Mouse (Mus musculus) limb, embryonic 14.5 days (tissue): ENCODE data around the gene Fbxl20. TPM values are rescaled to one million over a fixed set of nuclear protein-coding genes. Genes with fewer than 3 reads are reported as not detected.

Experiments used
- ATAC-seq: fragments of 200-750 bp; cut with Nextera tagmentation; 2 replicates; pipeline ENCODE4 v1.8.0; 2017; ENCODE audit warnings: low read depth, moderate number of reproducible peaks, moderate TSS enrichment; ENCODE audit not compliant: low FRiP score
- DNase-seq: peaks from one replicate; pipeline ENCODE4 v3.0.0-alpha.2; 2015; ENCODE audit warnings: low spot score
- H3K27ac ChIP-seq: fragments of 300-500 bp; sonication (generic); replicated peaks from 2 replicates; pipeline ENCODE4 v1.5.1; 2014; ENCODE audit warnings: low read depth, mild to moderate bottlenecking, low read length, moderate library complexity, mixed read lengths
- H3K27me3 ChIP-seq: fragments of 300-500 bp; sonication (generic); 2 replicates; pipeline ENCODE4 v1.6.1; 2014; ENCODE audit warnings: low read length, mixed read lengths; ENCODE audit not compliant: control insufficient read depth, insufficient read depth
- H3K36me3 ChIP-seq: fragments of 300-500 bp; sonication (generic); 2 replicates; pipeline ENCODE4 v1.6.1; 2014; ENCODE audit warnings: mild to moderate bottlenecking, low read length, moderate library complexity, mixed read lengths; ENCODE audit not compliant: control insufficient read depth, insufficient read depth
- H3K4me1 ChIP-seq: fragments of 300-500 bp; sonication (generic); 2 replicates; pipeline ENCODE4 v1.6.1; 2014; ENCODE audit warnings: antibody characterized with exemption, low read length, mixed read lengths; ENCODE audit not compliant: control insufficient read depth, insufficient read depth
- H3K4me2 ChIP-seq: fragments of 300-500 bp; sonication (generic); replicated peaks from 2 replicates; pipeline ENCODE4 v1.6.1; 2014; ENCODE audit warnings: low read depth, mild to moderate bottlenecking, low read length, moderate library complexity; ENCODE audit not compliant: severe bottlenecking
- H3K4me3 ChIP-seq: fragments of 300-500 bp; sonication (generic); replicated peaks from 2 replicates; pipeline ENCODE4 v1.5.1; 2014; ENCODE audit warnings: low read length
- H3K9ac ChIP-seq: fragments of 300-500 bp; sonication (generic); 2 replicates; pipeline ENCODE4 v1.6.1; 2014; ENCODE audit warnings: mild to moderate bottlenecking, low read depth, low read length, moderate library complexity; ENCODE audit not compliant: severe bottlenecking
- H3K9me3 ChIP-seq: fragments of 300-500 bp; sonication (generic); 2 replicates; pipeline ENCODE4 v1.6.1; 2016; ENCODE audit warnings: low read length; ENCODE audit not compliant: control insufficient read depth
- POLR2A ChIP-seq: fragments of 200-500 bp; IDR thresholded peaks from 2 replicates; pipeline ENCODE4 v1.8.0; 2012; ENCODE audit warnings: inconsistent platforms, mild to moderate bottlenecking, moderate library complexity, borderline replicate concordance; ENCODE audit not compliant: insufficient read depth, insufficient read length; ENCODE audit errors: extremely low read depth
- WGBS: fragments of 180-500 bp; shearing (Covaris S2); extraction: QIAGEN DNeasy Blood & Tissue Kit; methylation state at CpG from one replicate; pipeline ENCODE4 v1.1.7; 2014; 5-methylcytosine and 5-hydroxymethylcytosine counted together
- polyA plus RNA-seq, 2 experiments: library from polyadenylated mRNA; depleted of rRNA in 1 of 2; stranded (reverse) in 1 of 2; unstranded in 1 of 2; fragments of >200 nt; fragmentation: Nextera tagmentation in 1 of 2; extraction: Ambion mirVana in 1 of 2; gene quantifications; 2 replicates each; pipeline versions ENCODE4 v1.2.1 to v1.2.3; 2012 to 2014

Gene Fbxl20
- polyA plus RNA-seq, 2 experiments, result 17.8 to 18.4 TPM

DNA sequence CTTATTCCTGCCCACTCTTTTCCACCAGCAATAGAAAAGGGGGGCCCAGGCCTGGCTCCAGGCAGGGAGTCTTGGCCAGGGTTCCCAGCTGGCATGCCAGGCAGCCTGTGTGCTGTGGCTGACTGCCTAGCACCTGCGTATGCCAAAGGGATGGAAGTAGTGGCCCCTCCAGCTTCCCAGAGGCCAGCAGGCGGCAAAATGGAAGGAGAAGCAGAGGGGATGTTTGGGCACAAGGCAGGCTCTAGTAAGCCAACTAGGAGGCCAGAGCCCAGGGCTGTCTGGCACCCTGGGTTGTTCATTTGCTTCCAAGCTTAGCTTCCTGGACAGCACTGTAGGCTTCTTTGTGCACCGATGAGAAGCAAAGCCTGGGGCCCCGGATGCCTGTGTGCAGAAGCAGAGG is 102.5 kb downstream of the Fbxl20 start:
- WGBS, result 74% methylated on average over 4 of the region's 4 CpGs
- H3K9ac ChIP-seq, result no peak overlapping the region

DNA sequence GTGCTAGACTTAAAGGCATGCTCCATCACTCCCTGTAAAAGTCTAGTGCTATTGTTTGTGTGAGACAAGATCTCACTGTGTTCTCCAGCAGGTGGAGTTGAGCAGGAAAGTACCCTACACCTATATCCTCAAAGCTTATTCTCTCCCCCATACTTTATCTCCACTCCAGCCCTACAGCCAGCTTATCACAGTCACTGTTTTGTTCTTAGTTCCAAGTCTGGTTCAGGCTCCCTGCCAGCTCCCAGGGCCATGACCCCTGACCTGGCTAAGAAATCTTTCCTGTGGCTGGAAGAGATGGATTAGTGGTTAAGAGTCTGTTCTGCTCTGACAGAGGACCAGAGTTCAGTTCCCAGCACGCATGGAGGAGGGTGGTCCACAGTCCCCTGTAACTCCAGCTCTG is 103.7 kb downstream of the Fbxl20 start:
- no peak overlapping the region for H3K27ac ChIP-seq
- WGBS, result 78% methylated on average over 1 of the region's 1 CpGs
- H3K27me3 ChIP-seq, result peaks cover 17% of the 10 kb centered on the region
- no peak overlapping the region for H3K4me3 ChIP-seq
- no peaks in the 10 kb centered on the region for H3K36me3 ChIP-seq
- ATAC-seq (no peak), DNase-seq (no peak)
- H3K9me3 ChIP-seq, result no peaks in the 10 kb centered on the region
- H3K4me2 ChIP-seq, result no peak overlapping the region
- TF ChIP-seq POLR2A, result no peak
- no peak overlapping the region for H3K9ac ChIP-seq
- H3K4me1 ChIP-seq, result no peaks in the 10 kb centered on the region

More for the DNA sequence above, 102.5 kb downstream of the Fbxl20 start:
- Histone ChIP-seq H3K4me1 (no peaks in the 10 kb centered on the region), H3K36me3 (no peaks in the 10 kb centered on the region), H3K4me2 (no peak overlapping the region), H3K9me3 (no peaks in the 10 kb centered on the region), H3K27me3 (peaks cover 30% of the 10 kb centered on the region), H3K4me3 (no peak overlapping the region), H3K27ac (no peak overlapping the region)
- ATAC-seq (no peak), DNase-seq (no peak)
- TF ChIP-seq POLR2A, result no peak

DNA sequence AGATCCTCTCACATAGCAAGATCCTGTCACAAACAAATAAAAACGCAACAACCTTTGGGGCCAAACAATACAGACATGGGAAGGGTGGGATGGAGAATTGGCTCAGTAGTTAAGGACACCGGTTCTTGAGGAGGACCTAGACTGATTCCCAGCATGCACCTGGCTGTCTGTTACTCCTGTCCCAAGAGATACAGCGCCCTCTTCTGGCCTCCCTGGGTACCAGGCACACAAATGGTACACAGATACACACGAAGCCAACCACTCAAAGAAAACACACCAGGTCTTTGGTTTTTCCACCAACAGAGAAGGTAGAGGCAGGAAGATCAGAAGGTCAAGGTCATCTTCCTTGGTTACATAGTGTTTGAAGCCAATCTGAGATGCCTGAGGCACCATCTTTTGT is 104.6 kb downstream of the Fbxl20 start:
- Histone ChIP-seq H3K27ac (no peak overlapping the region), H3K27me3 (peaks cover 8% of the 10 kb centered on the region), H3K4me2 (no peak overlapping the region), H3K9me3 (no peaks in the 10 kb centered on the region), H3K4me3 (no peak overlapping the region), H3K4me1 (no peaks in the 10 kb centered on the region), H3K9ac (no peak overlapping the region), H3K36me3 (no peaks in the 10 kb centered on the region)
- 70% methylated on average over 4 of the region's 4 CpGs for WGBS
- TF ChIP-seq POLR2A, result no peak
- ATAC-seq, result no peak
- no peak for DNase-seq

DNA sequence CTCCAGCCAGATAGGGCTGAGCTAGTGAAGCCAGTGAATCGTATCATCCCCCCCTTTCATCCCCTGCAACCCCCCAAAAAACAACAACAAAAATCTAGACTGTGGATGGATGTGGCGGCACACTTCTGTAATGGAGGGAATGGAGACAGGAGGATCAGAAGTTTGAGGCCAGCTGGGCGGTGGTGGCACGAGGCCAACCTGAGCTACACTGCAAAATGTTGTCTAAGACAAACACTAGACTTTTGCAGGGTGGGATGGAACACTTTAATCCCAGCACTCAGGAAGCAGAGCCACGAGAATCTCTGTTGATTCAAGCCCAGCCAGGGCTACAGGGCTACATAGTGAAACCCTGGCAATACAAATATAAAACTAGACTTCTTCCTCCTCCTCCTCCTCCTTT is 106.1 kb downstream of the Fbxl20 start:
- Histone ChIP-seq H3K9ac (no peak overlapping the region), H3K4me1 (no peaks in the 10 kb centered on the region), H3K4me2 (no peak overlapping the region), H3K9me3 (no peaks in the 10 kb centered on the region), H3K4me3 (no peak overlapping the region), H3K36me3 (no peaks in the 10 kb centered on the region), H3K27ac (no peak overlapping the region), H3K27me3 (no peaks in the 10 kb centered on the region)
- WGBS, result 65% methylated on average over 5 of the region's 5 CpGs
- no peak for TF ChIP-seq POLR2A
- no peak for ATAC-seq
- DNase-seq, result no peak

DNA sequence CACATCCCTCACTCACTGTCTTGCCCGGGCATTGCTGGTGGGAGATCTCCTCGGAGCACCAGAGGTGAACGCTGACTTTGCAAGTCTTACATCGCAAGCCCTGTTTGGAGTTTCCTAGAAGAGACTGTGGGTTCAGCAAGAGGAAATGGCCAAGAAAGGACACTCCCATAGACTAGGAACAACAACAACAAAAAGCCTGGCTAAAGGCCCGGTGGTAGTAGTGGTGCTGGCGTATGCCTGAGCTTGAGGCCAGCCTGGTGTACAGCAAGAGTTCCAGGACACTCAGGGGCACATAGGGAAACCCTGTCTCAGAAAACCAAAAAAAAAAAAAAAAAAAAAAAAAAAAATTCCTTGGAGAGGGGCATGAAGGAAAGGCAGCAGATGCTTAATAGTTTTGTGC is 107.5 kb downstream of the Fbxl20 start:
- Histone ChIP-seq H3K9me3 (no peaks in the 10 kb centered on the region), H3K9ac (no peak overlapping the region), H3K36me3 (no peaks in the 10 kb centered on the region), H3K4me2 (no peak overlapping the region), H3K27me3 (peaks cover 4% of the 10 kb centered on the region; the same call in 1 of the 2 replicates), H3K27ac (no peak overlapping the region), H3K4me1 (no peaks in the 10 kb centered on the region), H3K4me3 (no peak overlapping the region)
- DNase-seq (no peak), ATAC-seq (no peak)
- no peak for TF ChIP-seq POLR2A
- WGBS, result 88% methylated on average over 6 of the region's 6 CpGs

DNA sequence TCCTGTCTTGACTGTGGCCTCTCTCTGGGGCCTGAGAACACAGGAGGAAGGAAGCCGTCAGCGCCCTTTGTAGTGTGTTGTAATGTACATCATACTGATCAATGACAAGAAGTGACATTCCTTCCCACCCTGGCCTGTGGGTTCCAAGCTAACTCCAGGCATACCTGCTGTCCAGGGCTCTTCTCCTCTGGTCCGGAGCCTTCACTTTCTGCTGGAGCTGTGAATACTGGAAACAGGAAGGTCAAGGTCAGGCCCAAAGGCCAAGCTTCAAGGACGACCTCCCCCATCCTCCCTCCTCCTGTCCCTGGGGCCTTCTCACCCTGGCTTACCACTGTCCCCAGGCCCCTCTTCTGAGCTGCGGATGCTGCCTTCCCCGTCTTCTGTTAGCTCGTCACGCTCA is 109.2 kb downstream of the Fbxl20 start:
- no peak overlapping the region for H3K4me2 ChIP-seq
- TF ChIP-seq POLR2A, result no peak
- DNase-seq (no peak), ATAC-seq (no peak)
- no peaks in the 10 kb centered on the region for H3K9me3 ChIP-seq
- no peaks in the 10 kb centered on the region for H3K4me1 ChIP-seq
- no peak overlapping the region for H3K4me3 ChIP-seq
- WGBS, result 66% methylated on average over 8 of the region's 8 CpGs
- H3K9ac ChIP-seq, result no peak overlapping the region
- no peaks in the 10 kb centered on the region for H3K36me3 ChIP-seq
- H3K27ac ChIP-seq, result no peak overlapping the region
- peaks cover 13% of the 10 kb centered on the region; the same call in 1 of the 2 replicates for H3K27me3 ChIP-seq
